Mouse (Mus musculus) midbrain, postnatal 0 days (tissue): ENCODE results near the gene Angptl1. TPM values are rescaled to one million over a fixed set of nuclear protein-coding genes. Genes with fewer than 3 reads are reported as not detected.

Experiments
- ATAC-seq: fragments of 200-750 bp; cut with Nextera tagmentation; 2 replicates; pipeline ENCODE4 v1.8.0; 2017; ENCODE audit warnings: moderate number of reproducible peaks, mild to moderate bottlenecking, moderate TSS enrichment, moderate library complexity; ENCODE audit not compliant: low FRiP score
- DNase-seq: peaks from one replicate; pipeline ENCODE4 v3.0.0-alpha.2; 2015; ENCODE audit warnings: low spot score
- H3K27ac ChIP-seq: fragments of 300-500 bp; sonication (generic); 2 replicates; pipeline ENCODE4 v1.5.1; 2014; ENCODE audit warnings: low read depth, mild to moderate bottlenecking, low read length, mixed read lengths
- H3K27me3 ChIP-seq: fragments of 300-500 bp; sonication (generic); 2 replicates; pipeline ENCODE4 v1.6.1; 2014; ENCODE audit warnings: low read length, control low read depth, mixed read lengths; ENCODE audit not compliant: insufficient read depth
- H3K36me3 ChIP-seq: fragments of 300-500 bp; sonication (generic); 2 replicates; pipeline ENCODE4 v1.6.1; 2014; ENCODE audit warnings: low read length, control low read depth, mixed read lengths; ENCODE audit not compliant: insufficient read depth
- H3K4me1 ChIP-seq: fragments of 300-500 bp; sonication (generic); 2 replicates; pipeline ENCODE4 v1.6.1; 2014; ENCODE audit warnings: mild to moderate bottlenecking, control low read depth, antibody characterized with exemption, low read length, mixed read lengths; ENCODE audit not compliant: insufficient read depth
- H3K4me2 ChIP-seq: fragments of 300-500 bp; sonication (generic); 2 replicates; pipeline ENCODE4 v1.6.1; 2014; ENCODE audit warnings: low read depth, mild to moderate bottlenecking, low read length, mixed read lengths; ENCODE audit not compliant: poor library complexity, severe bottlenecking
- H3K4me3 ChIP-seq: fragments of 300-500 bp; sonication (generic); 2 replicates; pipeline ENCODE4 v1.5.1; 2014; ENCODE audit warnings: low read depth, mild to moderate bottlenecking, low read length, moderate library complexity
- H3K9ac ChIP-seq: fragments of 300-500 bp; sonication (generic); replicated peaks from 2 replicates; pipeline ENCODE4 v1.6.1; 2014; ENCODE audit warnings: mild to moderate bottlenecking, low read length, moderate library complexity, mixed read lengths; ENCODE audit not compliant: poor library complexity, severe bottlenecking
- H3K9me3 ChIP-seq: fragments of 300-500 bp; sonication (generic); 2 replicates; pipeline ENCODE4 v1.6.1; 2016; ENCODE audit warnings: low read length, control low read depth
- CTCF ChIP-seq: IDR thresholded peaks from 2 replicates; pipeline ENCODE4 v1.5.1; 2016; ENCODE audit warnings: antibody characterized with exemption, mild to moderate bottlenecking
- WGBS: fragments of 180-500 bp; shearing (Covaris S2); extraction: QIAGEN DNeasy Blood & Tissue Kit; methylation state at CpG from one replicate; pipeline ENCODE4 v1.1.7; 2014; 5-methylcytosine and 5-hydroxymethylcytosine counted together
- polyA plus RNA-seq: library from polyadenylated mRNA; unstranded; fragments of >200 nt; fragmentation: Nextera tagmentation; extraction: Ambion mirVana; gene quantifications from 2 replicates; pipeline ENCODE4 v1.2.1, GENCODE M21; 2015
- total RNA-seq: library from RNA; depleted of rRNA; stranded (reverse); fragments of >200 nt; gene quantifications from 2 replicates; pipeline ENCODE4 v1.2.3, GENCODE M21; 2014

Gene Angptl1
- total and polyA plus RNA-seq, 2 experiments from 2014 or later: 0.27 TPM; not detected in 1

GRCm38 (mm10) chr1:156884782-156885181 lies 46.4 kb downstream of the Angptl1 start:
- no peak for TF ChIP-seq CTCF
- 94% methylated on average over 2 of the region's 2 CpGs for WGBS
- Histone ChIP-seq H3K27me3 (no peaks in the 10 kb centered on the region), H3K9ac (no peak overlapping the region), H3K4me1 (no peaks in the 10 kb centered on the region), H3K36me3 (peaks cover 17% of the 10 kb centered on the region), H3K27ac (no peak overlapping the region), H3K9me3 (no peaks in the 10 kb centered on the region), H3K4me3 (no peak overlapping the region), H3K4me2 (no peak overlapping the region)
- DNase-seq: no peak
- ATAC-seq: no peak

- Histone ChIP-seq H3K4me1 (no peaks in the 10 kb centered on the region), H3K9me3 (no peaks in the 10 kb centered on the region), H3K9ac (no peak overlapping the region), H3K4me3 (no peak overlapping the region), H3K27ac (no peak overlapping the region), H3K36me3 (peaks cover 17% of the 10 kb centered on the region), H3K27me3 (no peaks in the 10 kb centered on the region), H3K4me2 (no peak overlapping the region)
- WGBS: 93% methylated on average over 2 of the region's 2 CpGs
- peak; percentile 60 for TF ChIP-seq CTCF
- DNase-seq: peak; percentile 21
- ATAC-seq: no peak
Measured at GRCm38 (mm10) chr1:156885879-156886278, 47.5 kb downstream of the Angptl1 start.

GRCm38 (mm10) chr1:156888830-156889229 lies 50.5 kb downstream of the Angptl1 start:
- WGBS: 94% methylated on average over 4 of the region's 4 CpGs
- Histone ChIP-seq H3K9ac (no peak overlapping the region), H3K4me1 (no peaks in the 10 kb centered on the region), H3K27ac (no peak overlapping the region), H3K27me3 (no peaks in the 10 kb centered on the region), H3K4me3 (no peak overlapping the region), H3K4me2 (no peak overlapping the region), H3K9me3 (no peaks in the 10 kb centered on the region), H3K36me3 (peaks cover 7% of the 10 kb centered on the region)
- no peak for DNase-seq
- TF ChIP-seq CTCF: peak; percentile 51
- no peak for ATAC-seq

GRCm38 (mm10) chr1:156891561-156891960 lies 53.2 kb downstream of the Angptl1 start:
- H3K9ac ChIP-seq: no peak overlapping the region
- 95% methylated on average over 4 of the region's 4 CpGs for WGBS
- H3K4me1 ChIP-seq: no peaks in the 10 kb centered on the region
- H3K27ac ChIP-seq: no peak overlapping the region
- H3K4me3 ChIP-seq: no peak overlapping the region
- H3K27me3 ChIP-seq: no peaks in the 10 kb centered on the region
- H3K36me3 ChIP-seq: peaks cover 4% of the 10 kb centered on the region
- DNase-seq (peak; percentile 10), ATAC-seq (no peak)
- TF ChIP-seq CTCF: peak; percentile 44
- H3K9me3 ChIP-seq: no peaks in the 10 kb centered on the region
- no peak overlapping the region for H3K4me2 ChIP-seq

GRCm38 (mm10) chr1:156901689-156902088 lies 63.3 kb downstream of the Angptl1 start:
- Histone ChIP-seq H3K4me1 (no peaks in the 10 kb centered on the region), H3K9ac (no peak overlapping the region), H3K27me3 (no peaks in the 10 kb centered on the region), H3K4me2 (no peak overlapping the region), H3K4me3 (no peak overlapping the region), H3K9me3 (no peaks in the 10 kb centered on the region), H3K36me3 (peaks cover 2% of the 10 kb centered on the region; the same call in 1 of the 2 replicates), H3K27ac (no peak overlapping the region)
- TF ChIP-seq CTCF: no peak
- WGBS: 47% methylated on average over 6 of the region's 6 CpGs
- DNase-seq (no peak), ATAC-seq (no peak)

- TF ChIP-seq CTCF: no peak
- no peaks in the 10 kb centered on the region for H3K9me3 ChIP-seq
- no peak for ATAC-seq
- no peak overlapping the region for H3K4me2 ChIP-seq
- DNase-seq: no peak
- H3K9ac ChIP-seq: no peak overlapping the region
- H3K36me3 ChIP-seq: 0 out of 2 replicates have a peak, but pooled peaks cover 2% of the 10 kb centered on the region
- no peak overlapping the region for H3K4me3 ChIP-seq
- no peaks in the 10 kb centered on the region for H3K27me3 ChIP-seq
- H3K27ac ChIP-seq: no peak overlapping the region
- H3K4me1 ChIP-seq: no peaks in the 10 kb centered on the region
- 95% methylated on average over 3 of the region's 3 CpGs for WGBS
Measured at GRCm38 (mm10) chr1:156903899-156904298, 65.5 kb downstream of the Angptl1 start.
